Mouse (Mus musculus): Measurements from ENCODE around the gene Pxylp1.

DNA sequence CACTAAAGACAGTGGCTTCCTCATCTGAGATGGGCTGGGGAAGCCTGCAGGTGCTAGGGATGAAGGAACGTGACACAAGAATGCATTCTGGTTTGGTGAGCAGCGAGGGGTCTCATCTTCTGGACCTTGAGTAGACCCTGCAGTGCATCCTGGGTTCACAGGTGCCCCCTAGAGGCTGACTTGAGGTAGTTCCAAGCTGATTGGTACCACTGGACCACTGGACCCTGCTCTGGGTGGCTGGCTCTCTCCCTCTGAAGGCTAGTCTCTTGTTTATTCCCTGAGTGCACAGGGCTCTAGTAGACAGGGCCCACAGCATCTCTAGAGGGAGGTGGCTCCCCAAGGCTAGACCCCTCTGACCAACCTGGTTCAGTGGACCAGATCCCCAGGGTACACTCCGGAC is 6.7 kb downstream of the Pxylp1 start:
- TF ChIP-seq CTCF (IDR thresholded peaks at IDR 0.05; ENCODE audit: borderline replicate concordance, extremely low read depth, insufficient read depth, insufficient read length) (peak; percentile 53), POLR2A (IDR thresholded peaks at IDR 0.05; ENCODE audit: borderline replicate concordance, extremely low read depth, insufficient read depth, insufficient read length, poor library complexity, severe bottlenecking) (no peak)

All from brain, embryonic 14.5 days (tissue).